Mouse (Mus musculus): ENCODE measurements at regions not wholly inside any gene's neighbourhood (a gene's known extent, or its start where the extent isn't known, plus 50 kb on each side); places are given as distances from the start of the nearest gene placed in this dataset.

GRCm38 (mm10) chr5:77594719-77595118 lies 186.9 kb upstream of the Igfbp7 start:
- H3K4me1 ChIP-seq (ENCODE audit: control insufficient read depth in 1 of 2, insufficient read depth in 2 of 2, low read length in 2 of 2): no peaks in the 10 kb centered on the region
- H3K9me3 ChIP-seq (replicated peaks; ENCODE audit: insufficient read depth, low read length): no peaks in the 10 kb centered on the region
- H3K9ac ChIP-seq (ENCODE audit: control insufficient read depth, low read depth, low read length, poor library complexity, severe bottlenecking): no peak overlapping the region
- H3K4me3 ChIP-seq (ENCODE audit: control insufficient read depth in 1 of 2, insufficient read depth in 1 of 2, low read depth in 2 of 2, low read length in 2 of 2): no peak overlapping the region
- no peaks in the 10 kb centered on the region for H3K36me3 ChIP-seq (ENCODE audit: control insufficient read depth in 1 of 2, insufficient read depth in 2 of 2, low read length in 2 of 2)
- DNase-seq (ENCODE audit: low read depth, low spot score): no peak
- H3K27me3 ChIP-seq (ENCODE audit: control insufficient read depth in 1 of 2, insufficient read depth in 2 of 2, low read length in 2 of 2): no peaks in the 10 kb centered on the region
- no peaks in the 10 kb centered on the region for H3K79me2 ChIP-seq (ENCODE audit: control insufficient read depth, insufficient read depth, low read length, poor library complexity)
- TF ChIP-seq E2F4 (IDR thresholded peaks at IDR 0.05; ENCODE audit: borderline replicate concordance, low read depth, low read length) (no peak), MAFK (IDR thresholded peaks at IDR 0.05; ENCODE audit: borderline replicate concordance, low read depth, low read length) (no peak), GABPA (IDR thresholded peaks at IDR 0.05; ENCODE audit: low read depth, low read length) (no peak), USF2 (IDR thresholded peaks at IDR 0.05; ENCODE audit: borderline replicate concordance in 1 of 2, insufficient read depth in 1 of 2, low read depth in 1 of 2, low read length in 2 of 2) (no peak), EP300 (IDR thresholded peaks at IDR 0.05; ENCODE audit: low read depth in 1 of 2, low read length in 2 of 2) (no peak), ZKSCAN1 (IDR thresholded peaks at IDR 0.05; ENCODE audit: low read depth, low read length) (no peak), KAT2A (conservative IDR thresholded peaks at IDR 0.05; ENCODE audit: low read depth, low read length) (no peak), MYB (IDR thresholded peaks at IDR 0.05; ENCODE audit: low read depth, low read length) (no peak), CHD1 (IDR thresholded peaks at IDR 0.05; ENCODE audit: low read depth, low read length) (no peak), NELFE (IDR thresholded peaks at IDR 0.05; ENCODE audit: low read depth, low read length) (no peak), HCFC1 (IDR thresholded peaks at IDR 0.05; ENCODE audit: low read depth, low read length) (no peak), ZC3H11A (IDR thresholded peaks at IDR 0.05; ENCODE audit: low read depth, low read length) (no peak), RCOR1 (IDR thresholded peaks at IDR 0.05; ENCODE audit: low read depth, low read length) (no peak), BHLHE40 (IDR thresholded peaks at IDR 0.05; ENCODE audit: borderline replicate concordance, low read depth, low read length) (no peak), USF1 (IDR thresholded peaks at IDR 0.05; ENCODE audit: low read depth, low read length) (no peak), JUND (IDR thresholded peaks at IDR 0.05; ENCODE audit: low read depth, low read length) (no peak)
- H3K27ac ChIP-seq (ENCODE audit: control insufficient read depth, low read depth, low read length): no peak overlapping the region

DNA sequence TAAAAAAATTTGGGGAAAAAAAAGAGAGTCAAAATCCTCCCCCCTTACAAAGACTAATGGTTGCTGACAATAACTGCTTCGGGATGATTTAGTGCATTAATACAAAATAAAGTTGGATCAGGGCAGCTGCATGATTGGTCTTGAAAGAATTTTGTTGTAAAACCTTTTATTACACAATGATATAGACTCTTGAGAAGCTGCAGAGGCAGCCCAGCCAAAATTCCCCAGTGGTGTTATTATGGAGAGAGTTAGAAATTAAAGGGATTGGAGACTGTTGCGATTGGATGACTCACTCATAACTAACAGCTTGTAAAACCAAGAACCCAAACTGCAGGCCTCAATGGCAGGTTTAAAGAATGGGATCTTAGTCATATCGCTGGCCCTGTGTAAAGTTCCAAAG lies 181.4 kb upstream of the Igfbp7 start:
- no peak overlapping the region for H3K27ac ChIP-seq (ENCODE audit: control insufficient read depth, low read depth, low read length)
- H3K9me3 ChIP-seq (replicated peaks; ENCODE audit: insufficient read depth, low read length): no peaks in the 10 kb centered on the region
- no peak for DNase-seq (ENCODE audit: low read depth, low spot score)
- H3K4me3 ChIP-seq (ENCODE audit: control insufficient read depth in 1 of 2, insufficient read depth in 1 of 2, low read depth in 2 of 2, low read length in 2 of 2): no peak overlapping the region
- H3K4me1 ChIP-seq (ENCODE audit: control insufficient read depth in 1 of 2, insufficient read depth in 2 of 2, low read length in 2 of 2): no peaks in the 10 kb centered on the region
- H3K36me3 ChIP-seq (ENCODE audit: control insufficient read depth in 1 of 2, insufficient read depth in 2 of 2, low read length in 2 of 2): no peaks in the 10 kb centered on the region
- no peaks in the 10 kb centered on the region for H3K79me2 ChIP-seq (ENCODE audit: control insufficient read depth, insufficient read depth, low read length, poor library complexity)
- H3K27me3 ChIP-seq (ENCODE audit: control insufficient read depth in 1 of 2, insufficient read depth in 2 of 2, low read length in 2 of 2): no peaks in the 10 kb centered on the region
- no peak for TF ChIP-seq GABPA (IDR thresholded peaks at IDR 0.05; ENCODE audit: low read depth, low read length)
- no peak for TF ChIP-seq USF1 (IDR thresholded peaks at IDR 0.05; ENCODE audit: low read depth, low read length)
- TF ChIP-seq TBP (IDR thresholded peaks at IDR 0.05; ENCODE audit: low read depth, low read length): no peak
- TF ChIP-seq POLR2AphosphoS2 (IDR thresholded peaks at IDR 0.05; ENCODE audit: low read length): no peak
- TF ChIP-seq EP300 (IDR thresholded peaks at IDR 0.05; ENCODE audit: low read depth in 1 of 2, low read length in 2 of 2): no peak
- TF ChIP-seq TCF12 (IDR thresholded peaks at IDR 0.05; ENCODE audit: low read depth, low read length): no peak
- no peak for TF ChIP-seq HCFC1 (IDR thresholded peaks at IDR 0.05; ENCODE audit: low read depth, low read length)
- TF ChIP-seq USF2 (IDR thresholded peaks at IDR 0.05; ENCODE audit: borderline replicate concordance in 1 of 2, insufficient read depth in 1 of 2, low read depth in 1 of 2, low read length in 2 of 2): no peak
- TF ChIP-seq ZC3H11A (IDR thresholded peaks at IDR 0.05; ENCODE audit: low read depth, low read length): no peak
- no peak for TF ChIP-seq MYC (IDR thresholded peaks at IDR 0.05; ENCODE audit: low read depth, low read length)
- no peak for TF ChIP-seq ELF1 (IDR thresholded peaks at IDR 0.05; ENCODE audit: low read depth, low read length)
- no peak overlapping the region for H3K9ac ChIP-seq (ENCODE audit: control insufficient read depth, low read depth, low read length, poor library complexity, severe bottlenecking)

Data from MEL (cell line).